Mouse (Mus musculus) embryonic fibroblast, embryonic 13.5 days (primary cell): ENCODE measurements around the gene Ugt1a6b. TPM values are rescaled to one million over a fixed set of nuclear protein-coding genes. Genes with fewer than 3 reads are reported as not detected.
"Not testable (repeated sequence)": the region's sequence is repeated elsewhere in the genome, so short reads cannot be mapped to it uniquely, and the experiment has no call there.

Experiments
- H3K27ac ChIP-seq: 2 replicates; pipeline ENCODE4 v1.5.1; 2012; ENCODE audit warnings: low read length, control low read depth, inconsistent platforms; ENCODE audit not compliant: insufficient read depth
- H3K4me1 ChIP-seq: 2 replicates; pipeline ENCODE4 v1.6.1; 2011; ENCODE audit warnings: low read length; ENCODE audit not compliant: control insufficient read depth, insufficient read depth
- H3K4me3 ChIP-seq: 2 replicates; pipeline ENCODE4 v1.5.1; 2011; ENCODE audit warnings: mild to moderate bottlenecking, control low read depth, low read length; ENCODE audit not compliant: insufficient read depth
- CTCF ChIP-seq: IDR thresholded peaks from 2 replicates; pipeline ENCODE4 v1.5.1; 2011; ENCODE audit warnings: mild to moderate bottlenecking, control low read depth, low read length, moderate library complexity, borderline replicate concordance; ENCODE audit not compliant: insufficient read depth
- POLR2A ChIP-seq: IDR thresholded peaks from 2 replicates; pipeline ENCODE4 v1.6.1; 2011; ENCODE audit warnings: low read depth, mild to moderate bottlenecking, control low read depth, low read length, moderate library complexity
- polyA plus RNA-seq: library from polyadenylated mRNA; stranded (reverse); fragments of >200 nt; gene quantifications from 2 replicates; pipeline ENCODE4 v1.2.4, GENCODE M21; 2011; ENCODE audit warnings: low read depth; ENCODE audit not compliant: missing spikeins, insufficient read length

Gene Ugt1a6b
- polyA plus RNA-seq, 1 experiment = 1.8 TPM

DNA sequence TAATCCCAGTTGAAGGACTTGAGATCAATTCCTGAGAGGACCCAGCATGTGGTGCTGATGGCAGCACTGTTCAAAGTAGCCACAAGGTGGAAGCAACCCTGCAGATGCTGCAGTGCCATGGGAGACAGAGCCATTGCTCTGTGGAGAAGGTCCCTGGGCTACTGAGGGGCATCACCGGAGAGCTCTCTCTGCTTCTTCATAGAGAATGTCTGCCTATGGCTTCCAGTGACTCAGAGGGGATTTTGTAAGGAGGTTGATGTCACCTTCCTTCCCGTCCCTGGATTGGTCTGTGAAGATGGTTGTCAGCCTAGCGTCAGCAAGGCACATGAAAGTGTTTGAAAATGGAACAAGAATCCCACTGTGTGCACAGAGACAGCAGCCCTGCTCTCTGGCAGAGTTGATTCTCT is 8.8 kb upstream of the Ugt1a6b start:
- peak overlapping the region; percentile 87 for H3K27ac ChIP-seq
- not testable (repeated sequence) for H3K4me3 ChIP-seq, H3K4me1 ChIP-seq
- peak; percentile 33; the same call in 1 of the 2 replicates for TF ChIP-seq CTCF

DNA sequence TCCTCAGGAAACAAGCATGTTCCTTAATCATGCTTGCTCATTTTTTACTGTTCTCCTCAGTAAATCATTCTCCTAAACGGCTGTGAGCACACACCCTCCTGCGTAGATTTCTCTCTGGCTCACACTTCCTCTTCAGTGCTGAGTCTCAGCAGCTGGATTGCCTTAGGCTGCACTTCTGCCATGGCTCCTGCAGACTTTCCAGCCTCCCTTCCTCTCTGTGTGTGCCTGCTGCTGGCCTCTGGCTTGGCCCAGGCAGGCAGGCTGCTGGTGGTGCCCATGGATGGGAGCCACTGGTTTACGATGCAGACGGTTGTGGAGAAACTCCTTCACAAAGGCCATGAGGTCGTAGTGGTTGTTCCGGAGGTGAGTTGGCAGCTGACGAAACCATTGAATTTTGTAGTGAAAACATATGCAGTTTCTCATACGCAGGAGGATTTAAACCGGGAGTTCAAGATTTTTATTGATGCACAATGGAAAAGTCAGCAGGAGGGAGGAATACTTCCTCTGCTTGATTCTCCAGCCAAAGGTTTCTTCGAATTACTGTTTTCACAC is 8.0 kb upstream of the Ugt1a6b start, which contains the start of gene Ugt1a7c:
TSS of gene Ugt1a7c (plus strand) at position 122 of the 552 bp plus-strand sequence.
- H3K27ac ChIP-seq = peak within 1 kb of the TSS; percentile 87
- no peaks in the 10 kb centered on the region for H3K4me1 ChIP-seq
- H3K4me3 ChIP-seq = no peak within 1 kb of the TSS
- TF ChIP-seq POLR2A (peak; percentile 39; the same call in 1 of the 2 replicates), CTCF (no peak)

DNA sequence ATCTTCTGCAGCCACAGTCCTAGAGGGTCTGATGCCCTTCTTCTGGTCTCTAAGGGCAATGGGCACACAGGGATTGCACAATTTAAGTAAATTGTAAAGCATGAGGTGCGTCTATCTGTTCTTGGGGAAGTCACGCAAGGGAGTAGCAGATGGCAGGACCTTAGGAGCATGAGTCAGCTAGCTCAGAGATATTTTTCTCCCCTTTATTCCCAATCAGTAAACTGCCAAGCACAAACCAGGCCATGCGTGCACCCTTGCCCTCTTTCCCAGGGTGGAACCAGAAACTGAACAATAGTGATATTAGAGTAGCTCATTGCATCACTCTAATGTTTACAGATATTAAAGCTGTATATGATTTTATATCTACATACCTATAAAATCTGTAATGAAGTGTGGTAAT is 4.5 kb upstream of the Ugt1a6b start:
- not testable (repeated sequence) for H3K27ac ChIP-seq, H3K4me1 ChIP-seq, H3K4me3 ChIP-seq

DNA sequence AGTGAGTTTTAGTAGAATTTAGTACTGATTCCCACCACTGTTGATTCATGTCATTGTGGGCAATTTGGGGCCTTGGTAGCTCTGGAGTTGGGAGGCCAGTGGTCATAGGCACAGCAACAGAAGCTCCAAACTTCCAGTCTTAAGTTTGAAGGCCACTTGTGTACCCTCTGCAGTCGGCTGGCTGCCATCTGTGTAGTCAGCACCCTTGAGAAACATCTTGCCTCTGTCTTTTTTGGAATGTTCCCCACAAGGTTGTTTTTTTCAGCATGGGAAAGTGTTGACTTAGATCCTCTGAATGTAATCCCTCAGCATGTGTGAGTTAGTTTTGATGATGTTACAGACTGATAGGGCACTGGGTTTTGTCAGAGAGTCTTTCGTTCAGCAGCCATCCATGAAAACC is 3.4 kb upstream of the Ugt1a6b start:
- H3K4me1 ChIP-seq, H3K27ac ChIP-seq, H3K4me3 ChIP-seq: not testable (repeated sequence)

DNA sequence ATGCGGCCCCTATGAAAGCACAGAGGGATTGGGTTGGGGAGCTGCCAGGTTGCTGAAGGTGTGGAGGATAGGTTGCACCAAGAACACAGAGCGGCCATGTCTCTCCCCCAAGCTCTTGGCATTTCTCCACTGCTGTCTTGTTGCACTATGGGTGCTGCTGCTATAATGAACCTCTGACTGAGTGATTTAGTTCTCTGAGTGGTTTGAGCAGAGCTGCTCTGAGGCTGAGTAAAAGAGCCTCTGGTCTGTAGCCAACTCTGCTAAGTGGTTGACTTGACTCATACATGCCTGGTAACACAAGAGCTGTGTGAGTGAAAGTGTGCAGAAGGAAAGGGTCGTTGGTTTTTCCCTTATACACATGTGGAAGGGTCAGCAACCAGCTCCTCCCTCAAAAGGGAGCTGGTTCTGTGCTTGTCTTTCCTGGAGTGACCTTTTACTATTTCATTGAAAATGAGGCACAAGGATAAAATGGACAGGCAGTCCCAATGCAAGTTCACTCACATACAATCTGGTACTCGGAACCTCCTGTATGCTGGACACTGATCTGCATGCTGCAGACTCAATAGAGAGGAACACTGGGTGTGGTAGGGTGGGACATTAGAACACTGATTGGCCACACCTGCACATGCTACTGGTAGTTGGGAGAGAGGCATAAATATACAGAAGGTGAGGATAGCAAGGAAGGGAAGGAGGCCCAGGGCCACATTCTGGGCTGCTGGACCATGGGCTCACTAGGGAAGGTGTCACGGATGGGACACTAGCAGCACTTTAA is 831 bp downstream of the Ugt1a6b start:
- H3K4me1 ChIP-seq, H3K4me3 ChIP-seq: not testable (repeated sequence)
- H3K27ac ChIP-seq = peak overlapping the region; percentile 40; the same call in 1 of the 2 replicates

DNA sequence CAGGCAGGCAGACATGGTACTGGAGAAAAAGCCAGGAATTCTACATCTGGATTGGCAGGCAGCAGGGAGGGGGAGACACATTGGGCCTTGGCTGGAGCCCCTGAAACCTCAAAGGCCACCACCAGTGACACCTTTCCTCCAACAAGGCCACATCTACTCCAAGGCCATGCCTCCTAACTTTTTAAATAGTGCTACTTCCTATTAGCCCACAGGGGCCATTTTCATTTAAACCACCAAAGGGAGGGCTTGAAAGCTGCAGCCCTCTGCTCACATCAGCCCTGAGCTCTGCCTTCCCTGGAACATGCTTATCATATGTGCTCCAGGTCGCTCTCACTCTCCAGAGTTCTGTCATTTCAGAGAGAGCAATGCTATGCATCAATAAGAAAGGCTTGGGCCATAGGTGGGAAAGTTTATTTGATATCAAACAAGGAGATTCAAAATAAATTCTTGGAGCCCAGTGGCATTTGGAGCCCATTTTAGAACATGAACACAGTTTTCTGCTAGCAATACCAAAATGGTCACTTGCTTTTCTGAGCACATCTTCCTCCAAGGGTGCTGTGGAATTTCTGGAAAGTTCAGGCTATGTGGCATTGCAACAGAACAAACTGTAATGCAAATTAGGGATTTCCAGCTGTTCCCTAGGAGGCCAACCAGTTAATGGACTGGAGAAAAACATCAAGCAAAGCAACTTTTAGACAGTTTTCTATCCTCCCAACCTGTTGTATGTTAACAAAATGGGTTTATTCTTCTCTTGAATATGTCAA is 1.8 kb downstream of the Ugt1a6b start:
- no peak overlapping the region for H3K27ac ChIP-seq
- no peak for TF ChIP-seq CTCF
- no peak for TF ChIP-seq POLR2A
- peaks cover 4% of the 10 kb centered on the region for H3K4me1 ChIP-seq
- H3K4me3 ChIP-seq = no peak overlapping the region

DNA sequence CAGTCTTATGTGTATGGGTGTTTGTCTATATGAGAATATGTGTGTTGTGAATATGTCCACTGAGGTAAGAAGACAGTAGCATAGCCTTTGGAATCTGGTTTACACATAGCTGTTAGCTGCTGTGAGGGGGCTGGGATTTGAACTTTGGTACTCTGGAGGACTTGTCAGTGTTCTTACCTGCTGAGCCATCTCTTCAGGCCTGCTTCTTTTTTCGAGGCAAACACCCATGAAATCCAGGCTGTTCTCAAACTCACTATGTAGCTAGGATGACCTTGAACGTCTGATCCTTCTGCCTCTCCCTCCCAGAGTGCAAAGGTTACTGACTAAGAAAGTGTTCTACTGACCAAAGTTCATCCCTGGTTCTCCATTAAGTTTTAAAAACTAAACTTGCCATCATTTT is 2.6 kb downstream of the Ugt1a6b start:
- no peak for TF ChIP-seq POLR2A
- TF ChIP-seq CTCF = no peak
- H3K4me1 ChIP-seq = peaks cover 4% of the 10 kb centered on the region
- H3K27ac ChIP-seq = no peak overlapping the region
- no peak overlapping the region for H3K4me3 ChIP-seq

DNA sequence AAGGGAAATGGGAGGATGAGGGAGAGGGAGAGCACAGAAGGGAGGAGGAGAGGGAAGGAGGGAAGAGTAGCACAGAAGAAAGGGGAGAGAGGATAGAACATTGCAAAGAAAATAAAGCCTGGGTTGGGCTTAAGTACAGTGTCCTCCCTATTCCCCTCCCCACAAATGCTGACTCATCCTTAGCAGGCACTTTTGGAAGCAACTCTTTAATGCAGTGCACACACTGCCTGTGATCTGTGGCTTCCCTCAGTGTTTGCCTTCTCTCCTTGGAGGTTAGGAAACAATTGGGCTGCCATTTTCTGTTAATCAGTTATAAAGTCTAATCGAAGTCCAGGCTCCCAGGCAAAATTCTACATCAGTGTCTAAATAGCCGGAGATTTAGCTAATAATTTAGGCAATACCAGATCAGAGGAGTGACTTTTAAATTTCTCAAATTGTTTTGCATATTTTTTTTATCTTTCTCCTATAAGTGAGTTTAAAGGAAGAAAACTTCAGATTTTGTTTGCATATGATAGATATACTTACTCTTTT is 6.0 kb downstream of the Ugt1a6b start:
- not testable (repeated sequence) for H3K4me3 ChIP-seq, H3K27ac ChIP-seq, H3K4me1 ChIP-seq

DNA sequence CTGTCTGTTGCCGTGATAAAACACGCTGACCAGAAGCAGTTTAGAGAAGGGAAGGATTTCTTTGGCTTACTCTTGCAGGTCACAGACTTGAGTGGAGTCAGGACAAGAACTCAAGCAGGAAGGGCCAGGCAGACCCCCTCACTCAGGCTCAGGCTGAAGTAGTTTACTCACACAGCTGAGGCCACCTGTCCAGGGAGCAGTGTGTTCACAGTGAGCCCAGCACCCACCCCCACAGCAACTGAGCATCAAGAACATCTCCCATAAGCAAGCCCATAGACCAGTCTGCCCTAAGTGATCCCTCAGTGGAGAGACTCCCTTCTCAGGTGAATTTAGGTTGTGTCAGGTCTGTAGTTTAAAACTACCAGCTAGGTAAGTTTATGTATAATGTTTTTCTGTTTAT is 6.6 kb downstream of the Ugt1a6b start:
- H3K4me3 ChIP-seq, H3K4me1 ChIP-seq, H3K27ac ChIP-seq: not testable (repeated sequence)

DNA sequence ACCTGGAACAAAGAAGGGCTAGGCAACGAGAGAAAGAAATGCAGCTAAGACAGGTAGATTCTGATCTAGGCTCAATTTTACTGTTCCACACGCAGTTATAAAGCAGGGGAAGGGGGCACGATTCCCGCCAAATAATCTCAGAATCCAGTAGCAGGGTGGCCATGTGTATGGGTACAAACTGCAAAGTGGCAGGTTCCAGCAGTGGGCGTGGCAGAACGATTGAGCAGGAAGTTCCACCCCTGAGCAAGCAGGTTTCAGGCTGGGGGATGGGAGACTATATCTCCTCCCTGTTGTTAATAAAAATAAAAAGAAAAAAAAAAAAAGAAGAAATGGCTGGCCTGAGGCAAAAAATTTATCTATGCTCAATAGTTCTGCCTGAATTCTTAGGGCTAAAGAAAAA is 9.7 kb downstream of the Ugt1a6b start:
- H3K27ac ChIP-seq, H3K4me3 ChIP-seq, H3K4me1 ChIP-seq: not testable (repeated sequence)

DNA sequence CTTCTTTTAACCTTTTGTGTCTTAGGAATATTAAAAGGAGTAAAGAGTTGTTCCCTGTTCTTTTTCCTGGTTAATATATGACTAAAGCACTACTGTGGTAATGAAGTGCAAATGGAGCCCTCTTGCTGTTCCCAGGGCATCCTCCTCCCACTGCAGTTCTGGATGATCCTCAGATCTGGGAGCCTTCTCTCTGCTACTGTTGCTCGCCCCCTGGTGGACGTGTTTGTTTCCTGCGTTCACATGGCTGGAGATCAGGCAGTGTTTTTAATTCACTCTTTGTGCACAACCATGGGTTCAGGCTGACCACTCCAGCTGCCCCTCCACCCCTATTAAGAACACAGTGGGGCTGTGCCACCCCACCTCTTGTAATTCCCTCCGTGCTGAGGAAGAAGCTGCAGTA is 17.5 kb downstream of the Ugt1a6b start:
- not testable (repeated sequence) for H3K4me3 ChIP-seq, H3K4me1 ChIP-seq, H3K27ac ChIP-seq

DNA sequence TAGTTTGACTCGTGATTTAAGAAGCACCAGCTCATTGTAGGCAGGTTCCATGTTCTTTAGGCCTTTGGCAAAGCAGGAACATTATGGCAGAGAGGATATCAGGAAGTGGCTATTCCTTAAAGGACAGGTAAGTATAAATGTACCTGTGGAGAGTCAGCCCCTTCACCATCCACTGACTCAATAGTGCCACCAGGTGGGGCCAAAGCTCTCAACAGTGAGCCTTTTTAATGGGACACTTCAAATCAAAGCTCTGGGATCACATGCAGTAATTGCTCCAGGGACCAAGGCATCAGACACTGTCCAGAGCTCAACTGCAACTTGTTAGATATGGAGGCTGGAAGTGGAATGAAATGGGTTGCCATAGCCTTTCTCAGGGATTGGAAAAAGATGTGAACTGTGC is 18.5 kb downstream of the Ugt1a6b start:
- not testable (repeated sequence) for H3K27ac ChIP-seq, H3K4me1 ChIP-seq, H3K4me3 ChIP-seq
